ENCODE assay signal across 12 mouse cellular contexts in genomic region chr6:83315293-83315692, GRCm38 (mm10). TPM values are rescaled to one million over a fixed set of nuclear protein-coding genes. Genes with fewer than 3 reads are reported as not detected.
A peak's percentile ranks its signal among the peaks of the same experiment; 100 is the strongest.
DNase-seq lines count a peak whose midpoint lies in the region; ATAC-seq and TF ChIP-seq lines count a peak whose summit lies in the region.
"Had no signal": no experiment of that assay in that cellular context is flagged by ENCODE, and none has a peak within 500 bp of the region (broad histone marks: within the 10 kb centered on the region; RNA-seq: fewer than 3 reads in every experiment).

No protein-coding gene starts in this region.

- DNase-seq in forebrain, embryonic 11.5 days (ENCODE audit: low spot score): no peak
- no peak for DNase-seq in forebrain, embryonic 10.5 days (ENCODE audit: extremely low spot score, low spot score)
- DNase-seq in liver, embryonic 11.5 days (ENCODE audit: low spot score): no peak
- DNase-seq in liver (no peak), NIH3T3 (ENCODE audit: low read depth) (peak; percentile 27)
- DNase-seq in liver, embryonic 14.5 days (ENCODE audit: low read depth in 3 of 3, low spot score in 3 of 3): no peak
- DNase-seq in embryo, embryonic 10.5 days (ENCODE audit: low spot score): no peak
- no peak for DNase-seq in embryo, embryonic 11 days

- no peaks in the 10 kb centered on the region; the same call in 1 of the 2 replicates for H3K36me3 ChIP-seq in forebrain, embryonic 11.5 days (ENCODE audit: control insufficient read depth, insufficient read depth, low read length)
- peaks cover 38% of the 10 kb centered on the region for H3K36me3 ChIP-seq in forebrain, embryonic 10.5 days (replicated peaks)
- H3K36me3 ChIP-seq in liver, embryonic 11.5 days (ENCODE audit: control insufficient read depth, insufficient read depth, low read length): peaks cover 20% of the 10 kb centered on the region
- peaks cover 34% of the 10 kb centered on the region for H3K36me3 ChIP-seq in liver, embryonic 14.5 days (replicated peaks; ENCODE audit: control insufficient read depth, insufficient read depth, low read depth)

- H3K9me3 ChIP-seq in forebrain, embryonic 11.5 days (ENCODE audit: control insufficient read depth, low read length): no peaks in the 10 kb centered on the region
- H3K9me3 ChIP-seq in forebrain, embryonic 10.5 days: no peaks in the 10 kb centered on the region
- no peaks in the 10 kb centered on the region for H3K9me3 ChIP-seq in liver, embryonic 11.5 days (ENCODE audit: control insufficient read depth, low read length)
- H3K9me3 ChIP-seq in liver, embryonic 14.5 days (ENCODE audit: control insufficient read depth, low read length): no peaks in the 10 kb centered on the region
- H3K9me3 ChIP-seq: G1E had no signal

- TF ChIP-seq CTCF in liver, embryonic 14.5 days (IDR thresholded peaks at IDR 0.05; ENCODE audit: low read depth): no peak

- peak overlapping the region; percentile 72; the same call in 1 of the 2 replicates for H3K4me2 ChIP-seq in forebrain, embryonic 11.5 days (ENCODE audit: low read depth, low read length, severe bottlenecking)
- peak overlapping the region; percentile 88 for H3K4me2 ChIP-seq in liver, embryonic 11.5 days
- peak overlapping the region; percentile 89 for H3K4me2 ChIP-seq in liver, embryonic 14.5 days (ENCODE audit: low read depth)

- no peak for TF ChIP-seq EP300 in liver, embryonic 14.5 days (IDR thresholded peaks at IDR 0.05; ENCODE audit: low read depth)

- H3K4me3 ChIP-seq in forebrain, embryonic 11.5 days (ENCODE audit: low read depth, low read length): no peak overlapping the region
- H3K4me3 ChIP-seq in forebrain, embryonic 10.5 days: no peak overlapping the region
- peak overlapping the region; percentile 98 for H3K4me3 ChIP-seq in liver, embryonic 11.5 days (ENCODE audit: low read depth, low read length)
- peak overlapping the region; percentile 79 to 94; a peak in 3 of 4 replicates for H3K4me3 ChIP-seq in liver, embryonic 14.5 days (ENCODE audit: insufficient read depth in 1 of 2, low read depth in 2 of 2, low read length in 2 of 2)
- H3K4me3 ChIP-seq: left cerebral cortex, adult 2 months had no signal

- H3K27me3 ChIP-seq in forebrain, embryonic 11.5 days (ENCODE audit: control insufficient read depth, insufficient read depth, low read length): no peaks in the 10 kb centered on the region
- no peaks in the 10 kb centered on the region for H3K27me3 ChIP-seq in forebrain, embryonic 10.5 days (ENCODE audit: poor library complexity, severe bottlenecking)
- no peaks in the 10 kb centered on the region for H3K27me3 ChIP-seq in liver, embryonic 11.5 days (replicated peaks; ENCODE audit: control insufficient read depth, insufficient read depth, low read length)
- no peaks in the 10 kb centered on the region for H3K27me3 ChIP-seq in liver, embryonic 14.5 days (ENCODE audit: control insufficient read depth, insufficient read depth, low read length)

- H3K27ac ChIP-seq in forebrain, embryonic 11.5 days (ENCODE audit: low read depth, low read length): no peak overlapping the region
- no peak overlapping the region for H3K27ac ChIP-seq in forebrain, embryonic 10.5 days
- H3K27ac ChIP-seq in liver, embryonic 11.5 days (ENCODE audit: low read depth, low read length): no peak overlapping the region
- H3K27ac ChIP-seq in liver, embryonic 14.5 days: peak overlapping the region; percentile 47
- H3K27ac ChIP-seq: kidney, postnatal 0 days; left cerebral cortex, adult 2 months had no signal

- peaks cover 8% of the 10 kb centered on the region for H3K4me1 ChIP-seq in forebrain, embryonic 11.5 days (replicated peaks; ENCODE audit: control insufficient read depth, insufficient read depth, low read length)
- peaks cover 20% of the 10 kb centered on the region for H3K4me1 ChIP-seq in forebrain, embryonic 10.5 days
- H3K4me1 ChIP-seq in liver, embryonic 11.5 days (replicated peaks; ENCODE audit: control insufficient read depth, insufficient read depth, low read length): peaks cover 43% of the 10 kb centered on the region
- peaks cover 42 to 52% of the 10 kb centered on the region in 2 experiments for H3K4me1 ChIP-seq in liver, embryonic 14.5 days (replicated peaks; ENCODE audit: control insufficient read depth in 2 of 2, insufficient read depth in 2 of 2, low read length in 1 of 2)

- no peak overlapping the region; the same call in 1 of the 2 replicates for H3K9ac ChIP-seq in forebrain, embryonic 11.5 days (ENCODE audit: low read length)
- peak overlapping the region; percentile 5; the same call in 1 of the 2 replicates for H3K9ac ChIP-seq in liver, embryonic 11.5 days (ENCODE audit: low read depth, low read length)
- peak overlapping the region; percentile 94 for H3K9ac ChIP-seq in liver, embryonic 14.5 days (replicated peaks)

- no peak for ATAC-seq in forebrain, embryonic 11.5 days (replicated peaks; ENCODE audit: low FRiP score)
- no peak for ATAC-seq in liver, embryonic 11.5 days (replicated peaks; ENCODE audit: low FRiP score)
- ATAC-seq in liver, embryonic 14.5 days (ENCODE audit: insufficient read depth): no peak
- ATAC-seq: lung, postnatal 0 days had no signal

RNA-seq across cellular contexts. Expression of gene Mthfd2, which starts 10.4 kb away (rescaled TPM):
- polyA plus RNA-seq in forebrain, embryonic 11.5 days (2014; fragmentation: Nextera tagmentation; extraction: Ambion mirVana): 48.0 and 48.1 TPM in 2 replicates
- 64.5 and 65.7 TPM in 2 replicates for polyA plus RNA-seq in forebrain, embryonic 10.5 days (2016; fragmentation: Nextera tagmentation; extraction: Ambion mirVana)
- polyA plus RNA-seq in liver, embryonic 11.5 days (2014; fragmentation: Nextera tagmentation; extraction: Ambion mirVana): 119 and 120 TPM in 2 replicates
- 28.5 and 44.4 TPM in 2 replicates for polyA plus RNA-seq in liver, embryonic 14.5 days (2012; rRNA removed)
- 66.0 and 67.7 TPM in 2 replicates for polyA plus RNA-seq in liver, embryonic 14.5 days (2014; fragmentation: Nextera tagmentation; extraction: Ambion mirVana)

RNA-seq across cellular contexts. Expression of gene Mob1a, which starts 10.5 kb away (rescaled TPM):
- 69.7 TPM in 2 replicates for polyA plus RNA-seq in forebrain, embryonic 11.5 days (2014; fragmentation: Nextera tagmentation; extraction: Ambion mirVana)
- polyA plus RNA-seq in forebrain, embryonic 10.5 days (2016; fragmentation: Nextera tagmentation; extraction: Ambion mirVana): 55.2 and 59.3 TPM in 2 replicates
- 78.5 and 84.8 TPM in 2 replicates for polyA plus RNA-seq in liver, embryonic 11.5 days (2014; fragmentation: Nextera tagmentation; extraction: Ambion mirVana)
- 19.0 and 25.2 TPM in 2 replicates for polyA plus RNA-seq in liver, embryonic 14.5 days (2012; rRNA removed)
- polyA plus RNA-seq in liver, embryonic 14.5 days (2014; fragmentation: Nextera tagmentation; extraction: Ambion mirVana): 39.4 and 43.3 TPM in 2 replicates

RNA-seq across cellular contexts. Expression of gene Bola3, which starts 33.7 kb away (rescaled TPM):
- polyA plus RNA-seq in forebrain, embryonic 11.5 days (2014; fragmentation: Nextera tagmentation; extraction: Ambion mirVana): 128 and 140 TPM in 2 replicates
- 168 and 172 TPM in 2 replicates for polyA plus RNA-seq in forebrain, embryonic 10.5 days (2016; fragmentation: Nextera tagmentation; extraction: Ambion mirVana)
- polyA plus RNA-seq in liver, embryonic 11.5 days (2014; fragmentation: Nextera tagmentation; extraction: Ambion mirVana): 307 and 333 TPM in 2 replicates
- polyA plus RNA-seq in liver, embryonic 14.5 days (2012; rRNA removed): 28.8 and 92.1 TPM in 2 replicates
- 342 and 357 TPM in 2 replicates for polyA plus RNA-seq in liver, embryonic 14.5 days (2014; fragmentation: Nextera tagmentation; extraction: Ambion mirVana)

Comparison
In these comparisons a context has a peak if more than half of its experiments do, and no peak if none do; other contexts are left out.
1. H3K4me3 ChIP-seq: peak in liver, embryonic 11.5 days (single experiment) and liver, embryonic 14.5 days (2 of 2); none in forebrain, embryonic 11.5 days (single experiment) and forebrain, embryonic 10.5 days (single experiment).
2. Peak in every context shown above with its lines, with median percentiles within 50 percentile points of each other: H3K4me2 ChIP-seq.